Mouse (Mus musculus): ENCODE measurements at regions not wholly inside any gene's neighbourhood (a gene's known extent, or its start where the extent isn't known, plus 50 kb on each side); places are given as distances from the start of the nearest gene placed in this dataset.

DNA sequence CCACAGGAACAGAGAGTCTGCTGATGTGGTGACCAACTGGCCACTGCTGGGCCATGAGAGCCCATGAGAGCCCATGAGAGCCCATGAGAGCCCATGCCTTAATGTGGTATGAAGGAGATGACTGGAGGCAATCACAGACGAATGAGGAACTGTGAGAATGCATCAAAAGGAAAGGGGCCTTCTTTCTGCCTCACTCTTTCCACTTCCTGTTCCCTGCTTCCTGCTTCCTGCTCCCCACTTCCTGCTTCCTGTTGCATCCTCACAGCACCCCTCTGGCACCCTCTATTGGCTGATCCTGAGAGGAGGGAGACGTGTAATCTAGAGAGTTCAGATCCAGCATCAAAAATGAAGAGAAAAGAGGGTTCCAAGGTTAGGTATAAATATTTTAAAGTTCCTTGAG lies 369.7 kb downstream of the Rps6kc1 start:
- no peak for TF ChIP-seq CTCF (IDR thresholded peaks at IDR 0.05; ENCODE audit: extremely low read depth, insufficient read length, insufficient replicate concordance, low read depth, low read length)
- no peak for TF ChIP-seq POLR2A (IDR thresholded peaks at IDR 0.05; ENCODE audit: low read depth, low read length)
